Mouse (Mus musculus): Measurements from ENCODE around the gene Mrc1.
"Not testable (repeated sequence)": the region's sequence is repeated elsewhere in the genome, so short reads cannot be mapped to it uniquely, and the experiment has no call there.

The Mrc1 gene

GRCm38 (mm10) chr2:14229149-14229548, at the start of gene Mrc1:
TSS of gene Mrc1 (plus strand) at chr2:14229392.
- DNase-seq (ENCODE audit: low read depth, low spot score): no peak

GRCm38 (mm10) chr2:14184375-14184774, 44.8 kb upstream of the Mrc1 start:
- no peak for DNase-seq (ENCODE audit: low read depth, low spot score)

DNA sequence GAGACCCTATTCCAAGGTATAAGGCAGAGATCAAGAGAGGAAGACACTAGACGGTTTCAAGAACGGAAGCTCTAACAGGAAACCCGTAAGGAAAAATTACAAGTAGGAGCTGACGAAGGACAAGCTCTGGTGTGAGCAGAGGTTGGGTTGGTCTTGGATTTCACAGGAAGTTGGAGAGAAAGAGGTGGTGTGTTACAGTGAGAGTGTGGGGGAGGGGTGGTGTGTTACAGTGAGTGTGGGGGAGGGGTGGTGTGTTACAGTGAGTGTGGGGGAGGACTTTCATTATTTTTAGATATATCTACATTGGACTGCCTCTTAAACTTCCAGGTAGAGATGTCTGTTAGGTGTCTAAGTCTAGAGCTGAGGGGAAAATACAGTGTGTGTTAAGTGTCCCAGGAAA, 38.5 kb upstream of the Mrc1 start:
- DNase-seq (ENCODE audit: low read depth, low spot score): no peak

- DNase-seq (ENCODE audit: low read depth, low spot score): no peak
Observed at GRCm38 (mm10) chr2:14191601-14192000, 37.6 kb upstream of the Mrc1 start.

DNA sequence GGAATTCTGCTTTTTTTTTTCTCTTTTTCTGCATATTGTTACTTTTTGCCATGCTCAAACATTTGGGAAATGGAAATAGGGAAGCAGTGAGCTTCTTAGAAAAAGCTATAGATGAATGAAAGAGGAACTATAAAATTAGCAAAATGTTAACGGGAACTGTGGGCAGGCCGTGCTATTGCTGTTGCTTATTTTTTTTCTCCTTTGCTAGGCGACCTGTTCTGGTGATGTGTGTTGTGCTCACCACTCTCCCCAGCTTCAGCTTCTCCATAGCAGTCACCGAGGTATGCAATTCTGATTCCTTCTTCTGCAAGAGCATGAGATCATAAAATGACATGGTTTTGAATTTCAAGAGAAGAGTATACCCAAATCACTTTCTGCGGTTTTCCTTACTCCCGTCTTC, 37.1 kb upstream of the Mrc1 start:
- no peak for DNase-seq (ENCODE audit: low read depth, low spot score)

DNA sequence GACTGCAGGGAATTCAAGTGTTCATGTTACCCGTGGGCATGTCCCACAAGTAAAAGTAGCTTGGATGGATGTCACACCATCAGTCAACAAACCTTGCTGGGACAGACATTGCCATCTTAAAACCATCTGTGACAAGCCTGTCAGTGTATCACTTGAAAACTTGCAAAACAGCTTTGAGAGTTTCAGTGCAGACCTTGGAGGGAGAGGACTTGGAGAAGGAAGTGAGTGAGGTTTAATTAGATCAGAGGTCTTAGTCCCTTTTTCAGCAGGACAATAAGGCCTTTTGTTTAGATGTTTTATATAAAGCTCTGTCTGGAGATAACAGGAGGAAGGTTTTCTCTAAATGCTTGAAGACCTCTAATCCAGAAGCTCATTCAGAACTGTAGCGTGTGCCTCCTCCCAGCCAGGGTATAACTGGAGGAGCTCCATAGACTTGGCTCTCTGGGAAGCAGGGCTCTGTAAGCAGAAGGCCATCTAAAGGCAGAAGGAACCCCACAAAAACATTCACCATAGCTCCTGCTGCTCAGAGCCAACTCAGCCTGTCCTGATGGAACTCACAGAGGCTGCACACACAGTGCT, 30.8 kb upstream of the Mrc1 start:
- not testable (repeated sequence) for DNase-seq (ENCODE audit: low read depth, low spot score)

- no peak for DNase-seq (ENCODE audit: low read depth, low spot score)
Observed at GRCm38 (mm10) chr2:14199621-14200020, 29.6 kb upstream of the Mrc1 start.

- DNase-seq (ENCODE audit: low read depth, low spot score): not testable (repeated sequence)
Observed at GRCm38 (mm10) chr2:14200879-14201445, 28.2 kb upstream of the Mrc1 start.

DNA sequence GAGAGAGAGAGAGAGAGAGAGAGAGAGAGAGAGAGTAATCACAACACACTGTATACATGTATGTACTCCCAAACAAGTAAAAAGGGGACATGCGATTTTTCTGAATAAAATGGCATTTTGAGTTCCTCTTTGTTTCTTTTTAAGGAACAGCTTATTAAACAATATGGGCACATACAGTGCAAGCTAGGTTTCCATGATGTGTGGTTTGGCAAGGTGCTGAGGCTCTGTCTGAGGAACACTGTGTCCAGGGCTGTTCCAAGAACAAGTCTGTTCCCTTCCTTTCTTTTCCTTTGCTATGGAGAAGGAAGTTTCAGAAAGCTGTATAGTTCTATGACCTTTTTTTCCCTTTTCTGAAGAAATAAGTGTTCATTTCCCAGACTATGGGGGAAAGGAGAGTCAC, 24.9 kb upstream of the Mrc1 start:
- no peak for DNase-seq (ENCODE audit: low read depth, low spot score)

DNA sequence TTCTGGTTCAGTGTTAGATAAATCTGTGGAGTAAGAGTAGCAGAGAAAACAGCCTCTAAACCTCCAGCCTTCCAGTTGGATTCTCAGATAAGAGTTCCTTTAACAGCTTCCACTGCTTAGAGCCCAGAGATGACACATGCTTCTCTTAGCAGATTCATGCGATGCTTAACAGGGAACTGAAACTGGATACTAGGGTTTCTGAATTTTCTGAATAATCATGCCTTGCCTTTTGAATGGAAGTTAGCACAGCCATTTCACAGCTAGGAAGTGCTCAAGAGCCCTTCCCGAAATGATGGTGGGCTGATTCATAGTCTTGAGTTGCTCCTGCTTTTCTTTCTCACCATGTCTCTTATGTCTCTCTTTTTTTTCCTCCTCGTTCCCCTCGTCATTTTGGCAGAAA, 22.4 kb upstream of the Mrc1 start:
- no peak for DNase-seq (ENCODE audit: low read depth, low spot score)

- DNase-seq (ENCODE audit: low read depth, low spot score): no peak
Observed at GRCm38 (mm10) chr2:14210731-14211130, 18.5 kb upstream of the Mrc1 start.

GRCm38 (mm10) chr2:14211606-14212005, 17.6 kb upstream of the Mrc1 start:
- no peak for DNase-seq (ENCODE audit: low read depth, low spot score)

GRCm38 (mm10) chr2:14214764-14215163, 14.4 kb upstream of the Mrc1 start:
- DNase-seq (ENCODE audit: low read depth, low spot score): no peak

- no peak for DNase-seq (ENCODE audit: low read depth, low spot score)
Observed at GRCm38 (mm10) chr2:14216653-14217052, 12.5 kb upstream of the Mrc1 start.

DNA sequence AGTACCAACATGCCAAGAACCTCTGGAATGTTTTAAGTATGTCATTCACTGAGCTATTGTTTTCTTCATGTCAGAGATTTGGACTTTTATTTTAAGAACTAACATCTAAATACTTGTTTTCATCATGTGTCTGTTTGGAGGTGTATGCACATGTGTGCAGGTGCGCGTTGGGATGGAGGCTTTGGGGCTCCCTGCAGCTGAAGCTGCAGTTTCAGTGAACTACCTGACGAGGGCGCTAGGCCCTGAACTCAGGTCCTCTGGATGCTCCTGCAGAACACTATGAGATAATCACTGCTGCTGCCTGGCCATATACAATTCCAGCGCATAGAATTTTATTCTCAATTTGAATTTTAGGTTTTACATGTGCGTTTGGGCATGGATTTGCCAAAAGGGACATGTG, 11.1 kb upstream of the Mrc1 start:
- DNase-seq (ENCODE audit: low read depth, low spot score): peak; percentile 3

DNA sequence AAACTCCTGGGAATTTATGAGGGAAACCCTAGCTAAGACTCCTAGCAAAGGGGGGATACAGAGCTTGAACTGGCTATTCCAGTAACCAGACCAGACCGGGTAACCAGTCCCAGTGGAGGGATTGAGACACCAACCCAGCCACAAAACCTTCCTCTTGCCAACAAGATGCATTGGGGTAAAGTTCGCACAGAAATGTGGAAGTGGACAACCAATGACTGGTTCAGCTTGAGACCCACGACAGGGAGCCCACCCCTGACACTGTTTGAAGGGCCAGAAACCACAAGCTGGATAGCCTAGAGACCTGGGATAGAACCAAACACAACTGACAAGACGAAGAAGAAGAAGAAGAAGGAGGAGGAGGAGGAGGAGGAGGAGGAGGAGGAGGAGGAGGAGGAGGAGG, 4.8 kb upstream of the Mrc1 start:
- no peak for DNase-seq (ENCODE audit: low read depth, low spot score)

DNA sequence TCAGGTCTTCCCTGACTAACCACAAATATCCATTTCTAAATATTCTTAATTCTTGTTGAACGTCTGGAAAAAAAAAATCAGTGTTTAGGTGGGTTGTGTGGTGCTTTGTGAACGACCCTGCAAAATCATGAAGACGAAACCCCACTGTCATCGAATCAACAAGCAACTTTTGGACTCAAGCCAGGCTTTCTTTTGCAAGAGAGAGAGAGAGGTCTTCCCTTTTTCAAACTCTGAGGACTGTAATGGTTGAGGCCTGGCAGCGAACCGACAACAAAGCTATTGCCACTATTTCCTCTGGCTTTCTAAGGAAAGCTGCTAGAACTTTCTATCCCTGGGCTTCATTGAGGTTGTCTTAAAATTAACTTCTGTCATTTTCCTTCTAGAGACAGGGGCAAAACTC, 697 bp upstream of the Mrc1 start:
- no peak for DNase-seq (ENCODE audit: low read depth, low spot score)

DNA sequence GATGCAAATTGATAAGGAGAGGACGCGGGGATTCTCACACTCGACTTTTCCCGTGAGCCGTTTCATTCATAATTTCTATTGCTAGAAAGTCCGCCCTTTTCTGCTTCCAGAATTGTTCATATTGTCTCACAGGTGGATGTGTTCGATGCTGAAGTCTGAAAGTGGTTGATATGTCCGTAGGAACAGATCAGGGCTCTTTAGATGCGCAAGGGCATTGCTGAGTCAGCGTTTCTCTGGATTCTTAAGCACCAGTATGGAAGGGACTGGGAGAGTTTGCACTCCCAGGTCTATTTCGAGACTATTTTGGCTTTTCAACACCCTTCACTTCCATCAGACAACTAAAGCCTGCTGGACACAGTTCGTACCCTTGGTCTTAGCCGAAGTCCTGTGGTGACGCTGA, 787 bp downstream of the Mrc1 start:
- DNase-seq (ENCODE audit: low read depth, low spot score): no peak

- DNase-seq (ENCODE audit: low read depth, low spot score): no peak
Observed at GRCm38 (mm10) chr2:14232897-14233296, 3.7 kb downstream of the Mrc1 start.

GRCm38 (mm10) chr2:14233983-14234382, 4.8 kb downstream of the Mrc1 start:
- DNase-seq (ENCODE audit: low read depth, low spot score): no peak

DNA sequence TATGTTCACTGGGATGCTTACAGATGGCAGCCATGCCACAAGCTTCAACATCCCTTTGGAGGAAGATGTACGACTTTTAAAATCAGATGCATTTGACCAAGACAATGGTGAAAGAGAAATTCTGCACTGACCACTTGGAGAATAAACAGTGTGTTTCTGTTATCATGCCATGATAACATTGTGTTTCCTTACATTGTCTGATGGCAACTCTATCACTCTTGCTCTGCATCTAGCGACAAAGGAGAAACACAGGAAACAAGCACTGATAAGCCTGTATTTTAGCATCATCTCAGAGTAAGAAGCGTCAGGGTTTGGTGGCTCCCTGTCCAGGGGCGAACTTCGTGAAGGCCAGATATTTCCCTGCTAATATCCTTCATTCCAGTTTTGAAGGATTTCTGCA, 6.1 kb downstream of the Mrc1 start:
- no peak for DNase-seq (ENCODE audit: low read depth, low spot score)

DNA sequence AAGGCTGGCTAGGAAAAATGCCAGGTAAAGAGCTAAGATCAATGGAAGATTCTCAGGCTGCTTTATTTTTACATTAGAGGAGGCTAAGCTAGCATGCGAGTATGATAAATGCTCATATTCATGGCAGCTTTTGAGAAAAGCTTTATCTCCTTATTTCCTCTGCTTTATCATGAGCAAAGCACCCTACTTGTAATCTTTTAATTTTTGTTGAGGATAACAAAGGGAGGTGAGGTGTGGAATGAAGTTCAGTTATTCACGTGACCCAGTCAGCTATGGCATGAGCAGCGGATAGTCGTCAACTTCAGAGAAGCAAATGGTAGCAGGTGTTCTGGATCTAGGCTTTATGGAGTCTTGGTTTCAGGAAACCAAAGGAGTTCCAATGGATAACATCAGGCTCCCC, 7.7 kb downstream of the Mrc1 start:
- no peak for DNase-seq (ENCODE audit: low read depth, low spot score)

DNA sequence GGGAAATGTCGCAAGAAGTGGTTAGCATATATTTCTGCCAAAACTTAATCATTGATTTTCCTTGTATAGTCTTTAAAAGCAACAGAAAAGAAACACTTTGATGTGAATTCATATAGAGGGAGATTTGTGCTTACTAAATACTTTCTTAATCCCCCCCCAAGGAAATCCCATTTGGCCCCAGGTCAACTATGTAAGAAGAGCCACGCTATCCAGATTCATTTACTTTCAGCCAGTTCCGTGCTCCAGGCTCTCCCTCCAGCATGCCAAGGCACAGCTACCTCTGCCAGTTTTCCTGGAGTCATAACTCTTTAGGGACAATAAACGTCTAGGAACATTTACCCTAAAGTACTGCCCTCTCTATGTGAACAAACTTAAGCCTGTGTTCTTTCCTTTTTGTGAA, 8.5 kb downstream of the Mrc1 start:
- DNase-seq (ENCODE audit: low read depth, low spot score): no peak

DNA sequence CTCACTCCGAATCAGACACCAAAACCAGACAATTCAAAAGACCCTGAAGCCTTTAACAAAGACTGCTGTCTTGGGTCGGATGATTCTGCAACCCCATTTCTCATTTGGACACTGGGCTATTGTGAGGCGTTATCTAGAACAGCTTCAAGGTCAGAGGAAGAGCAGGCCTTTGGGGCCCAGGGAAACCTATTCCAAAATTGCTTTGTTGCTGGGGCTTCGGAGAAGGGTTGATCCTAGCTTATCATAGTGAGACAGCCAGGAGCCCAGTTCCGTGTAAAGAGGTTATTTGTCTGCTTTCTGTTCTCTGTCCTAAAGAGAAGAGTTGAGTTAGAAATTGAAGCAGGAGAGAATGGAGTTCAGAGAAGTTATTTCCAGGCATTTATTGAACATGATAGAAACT, 10.0 kb downstream of the Mrc1 start:
- DNase-seq (ENCODE audit: low read depth, low spot score): no peak

Measured in ES-CJ7 (cell line).